10 mouse cellular contexts compared by ENCODE assay signal in genomic region chr19:9920835-9921784, GRCm38 (mm10). TPM values are rescaled to one million over a fixed set of nuclear protein-coding genes. Genes with fewer than 3 reads are reported as not detected.
DNase-seq lines count a peak whose midpoint lies in the region; ATAC-seq and TF ChIP-seq lines count a peak whose summit lies in the region.
"Had no signal": no experiment of that assay in that cellular context is flagged by ENCODE, and none has a peak within 500 bp of the region (broad histone marks: within the 10 kb centered on the region; RNA-seq: fewer than 3 reads in every experiment).

No protein-coding gene starts in this region.

- TF ChIP-seq EP300 in liver, embryonic 14.5 days (IDR thresholded peaks at IDR 0.05; ENCODE audit: low read depth): no peak

- WGBS in liver, embryonic 14.5 days (ENCODE audit: insufficient replicate concordance): 53% methylated on average over 13 of the region's 13 CpGs
- 63% methylated on average over 13 of the region's 13 CpGs for WGBS in small intestine, adult 2 months
- WGBS in forebrain, embryonic 10.5 days: 60% methylated on average over 13 of the region's 13 CpGs

- no peak overlapping the region for H3K27ac ChIP-seq in embryonic fibroblast, embryonic 13.5 days (ENCODE audit: insufficient read depth, low read length)
- H3K27ac ChIP-seq in liver, embryonic 14.5 days: no peak overlapping the region
- H3K27ac ChIP-seq in small intestine, adult 2 months (ENCODE audit: insufficient read depth, low read depth, low read length): no peak overlapping the region
- no peak overlapping the region for H3K27ac ChIP-seq in forebrain, embryonic 10.5 days
- H3K27ac ChIP-seq: heart, embryonic 13.5 days; neural tube, embryonic 12.5 days had no signal

- H3K4me1 ChIP-seq in G1E (ENCODE audit: insufficient read depth, low read depth, low read length): peaks cover 89% of the 10 kb centered on the region
- H3K4me1 ChIP-seq in embryonic fibroblast, embryonic 13.5 days (ENCODE audit: control insufficient read depth, insufficient read depth, low read length): no peaks in the 10 kb centered on the region; the same call in 1 of the 2 replicates
- peaks cover 12 to 40% of the 10 kb centered on the region in 2 experiments for H3K4me1 ChIP-seq in liver, embryonic 14.5 days (replicated peaks; ENCODE audit: control insufficient read depth in 2 of 2, insufficient read depth in 2 of 2, low read length in 1 of 2)
- peaks cover 16% of the 10 kb centered on the region; the same call in 1 of the 2 replicates for H3K4me1 ChIP-seq in small intestine, adult 2 months (ENCODE audit: control insufficient read depth, insufficient read depth, insufficient read length, low read length)
- H3K4me1 ChIP-seq in forebrain, embryonic 10.5 days: peaks cover 41% of the 10 kb centered on the region
- H3K4me1 ChIP-seq: neural tube, embryonic 12.5 days had no signal

- H3K36me3 ChIP-seq in G1E (replicated peaks): no peaks in the 10 kb centered on the region
- no peaks in the 10 kb centered on the region for H3K36me3 ChIP-seq in liver, embryonic 14.5 days (replicated peaks; ENCODE audit: control insufficient read depth, insufficient read depth, low read depth)
- H3K36me3 ChIP-seq in small intestine, adult 2 months (ENCODE audit: control insufficient read depth, insufficient read depth, low read length): no peaks in the 10 kb centered on the region
- H3K36me3 ChIP-seq in forebrain, embryonic 10.5 days (replicated peaks): no peaks in the 10 kb centered on the region
- H3K36me3 ChIP-seq: heart, embryonic 13.5 days; neural tube, embryonic 12.5 days had no signal

- no peak overlapping the region for H3K4me2 ChIP-seq in liver, embryonic 14.5 days (ENCODE audit: low read depth)
- H3K4me2 ChIP-seq: heart, embryonic 13.5 days; neural tube, embryonic 12.5 days had no signal

- DNase-seq in cerebellum, postnatal 10 days: peak; percentile 13 to 49
- DNase-seq in G1E (ENCODE audit: low spot score): no peak
- peak; percentile 77 for DNase-seq in kidney, adult 11 months
- no peak for DNase-seq in liver, embryonic 14.5 days (ENCODE audit: low read depth in 3 of 3, low spot score in 3 of 3)
- no peak for DNase-seq in forebrain, embryonic 10.5 days (ENCODE audit: extremely low spot score, low spot score)

- H3K4me3 ChIP-seq in G1E (ENCODE audit: low read depth, low read length): no peak overlapping the region; the same call in 1 of the 2 replicates
- H3K4me3 ChIP-seq in embryonic fibroblast, embryonic 13.5 days (ENCODE audit: insufficient read depth, low read length): no peak overlapping the region
- H3K4me3 ChIP-seq in liver, embryonic 14.5 days (ENCODE audit: insufficient read depth in 1 of 2, low read depth in 2 of 2, low read length in 2 of 2): no peak overlapping the region
- H3K4me3 ChIP-seq in small intestine, adult 2 months (ENCODE audit: low read depth, low read length): no peak overlapping the region
- no peak overlapping the region for H3K4me3 ChIP-seq in forebrain, embryonic 10.5 days
- H3K4me3 ChIP-seq: heart, embryonic 13.5 days; neural tube, embryonic 12.5 days had no signal

- no peak overlapping the region for H3K9ac ChIP-seq in liver, embryonic 14.5 days (replicated peaks)
- H3K9ac ChIP-seq: heart, embryonic 13.5 days; neural tube, embryonic 12.5 days had no signal

- no peak for TF ChIP-seq POLR2A in embryonic fibroblast, embryonic 13.5 days (IDR thresholded peaks at IDR 0.05; ENCODE audit: low read depth, low read length)
- no peak for TF ChIP-seq POLR2A in small intestine, adult 2 months (IDR thresholded peaks at IDR 0.05; ENCODE audit: low read depth, low read length)

- no peaks in the 10 kb centered on the region for H3K27me3 ChIP-seq in G1E (ENCODE audit: insufficient read depth, low read length)
- H3K27me3 ChIP-seq in liver, embryonic 14.5 days (ENCODE audit: control insufficient read depth, insufficient read depth, low read length): no peaks in the 10 kb centered on the region
- no peaks in the 10 kb centered on the region for H3K27me3 ChIP-seq in small intestine, adult 2 months (ENCODE audit: control insufficient read depth, insufficient read depth, low read length)
- H3K27me3 ChIP-seq in forebrain, embryonic 10.5 days (ENCODE audit: poor library complexity, severe bottlenecking): no peaks in the 10 kb centered on the region
- H3K27me3 ChIP-seq: heart, embryonic 13.5 days; neural tube, embryonic 12.5 days had no signal

- TF ChIP-seq CTCF in G1E (IDR thresholded peaks at IDR 0.05; ENCODE audit: low read depth, low read length): peak; percentile 23; the same call in 1 of the 2 replicates
- peak; percentile 50 for TF ChIP-seq CTCF in embryonic fibroblast, embryonic 13.5 days (IDR thresholded peaks at IDR 0.05; ENCODE audit: borderline replicate concordance, insufficient read depth, low read length)
- peak; percentile 70 for TF ChIP-seq CTCF in liver, embryonic 14.5 days (IDR thresholded peaks at IDR 0.05; ENCODE audit: low read depth)
- peak; percentile 43; the same call in 1 of the 2 replicates for TF ChIP-seq CTCF in small intestine, adult 2 months (IDR thresholded peaks at IDR 0.05; ENCODE audit: extremely low read depth, insufficient read length, insufficient replicate concordance, low read depth, low read length)

- ATAC-seq in cerebellum, adult (ENCODE audit: insufficient number of reproducible peaks, low FRiP score, low TSS enrichment): no peak
- no peak for ATAC-seq in G1E (ENCODE audit: extremely low read depth, insufficient number of reproducible peaks, low FRiP score, poor library complexity, severe bottlenecking)
- no peak for ATAC-seq in liver, embryonic 14.5 days (ENCODE audit: insufficient read depth)

- no peaks in the 10 kb centered on the region for H3K9me3 ChIP-seq in G1E (replicated peaks)
- no peaks in the 10 kb centered on the region for H3K9me3 ChIP-seq in liver, embryonic 14.5 days (ENCODE audit: control insufficient read depth, low read length)
- no peaks in the 10 kb centered on the region for H3K9me3 ChIP-seq in forebrain, embryonic 10.5 days
- H3K9me3 ChIP-seq: heart, embryonic 13.5 days; neural tube, embryonic 12.5 days had no signal

RNA-seq across cellular contexts. Expression of gene Incenp, which starts 21.8 kb away (rescaled TPM):
- total RNA-seq in G1E (2014; fragmentation: Nextera tagmentation): 125 and 160 TPM in 2 replicates
- total RNA-seq in G1E (2017): 73.2 and 83.8 TPM in 2 replicates
- polyA plus RNA-seq in G1E (2012): 187 and 221 TPM in 2 replicates
- 48.6 and 65.9 TPM in 2 replicates for polyA plus RNA-seq in embryonic fibroblast, embryonic 13.5 days (2011; ENCODE audit: insufficient read length, low read depth, missing spikeins)
- polyA plus RNA-seq in liver, embryonic 14.5 days (2012; rRNA removed): 51.1 and 69.7 TPM in 2 replicates
- 72.0 and 86.3 TPM in 2 replicates for polyA plus RNA-seq in liver, embryonic 14.5 days (2014; fragmentation: Nextera tagmentation; extraction: Ambion mirVana)
- polyA plus RNA-seq in small intestine, adult 2 months (2012; rRNA removed): 7.7 and 20.4 TPM in 2 replicates
- polyA plus RNA-seq in forebrain, embryonic 10.5 days (2016; fragmentation: Nextera tagmentation; extraction: Ambion mirVana): 169 and 178 TPM in 2 replicates

RNA-seq across cellular contexts. Expression of gene Fth1, which starts 59.3 kb away (rescaled TPM):
- total RNA-seq in G1E (2014; fragmentation: Nextera tagmentation) (2,660 and 2,681 TPM in 2 replicates), G1E (2017) (936 and 1,016 TPM in 2 replicates)
- polyA plus RNA-seq in G1E (2012): 28,412 and 34,236 TPM in 2 replicates
- polyA plus RNA-seq in embryonic fibroblast, embryonic 13.5 days (2011; ENCODE audit: insufficient read length, low read depth, missing spikeins): 1,225 and 1,491 TPM in 2 replicates
- 1,645 and 1,653 TPM in 2 replicates for polyA plus RNA-seq in liver, embryonic 14.5 days (2012; rRNA removed)
- polyA plus RNA-seq in liver, embryonic 14.5 days (2014; fragmentation: Nextera tagmentation; extraction: Ambion mirVana): 3,787 and 3,976 TPM in 2 replicates
- 9,432 and 18,582 TPM in 2 replicates for polyA plus RNA-seq in small intestine, adult 2 months (2012; rRNA removed)
- 1,226 and 1,339 TPM in 2 replicates for polyA plus RNA-seq in forebrain, embryonic 10.5 days (2016; fragmentation: Nextera tagmentation; extraction: Ambion mirVana)

Comparison
In these comparisons a context has a peak if more than half of its experiments do, and no peak if none do; other contexts are left out.
1. DNase-seq: peak in cerebellum, postnatal 10 days (2 of 2) and kidney, adult 11 months (single experiment); none in G1E (single experiment), liver, embryonic 14.5 days (0 of 3) and forebrain, embryonic 10.5 days (single experiment).
2. Peak in every context shown above with its lines, with median percentiles within 50 percentile points of each other: CTCF ChIP-seq.